Mouse (Mus musculus) kidney, adult 2 months (tissue): ENCODE data around the gene Dnaaf3.

ENCODE experiments used
- CTCF ChIP-seq: fragments of 200-500 bp; conservative IDR thresholded peaks from 2 replicates; pipeline ENCODE4 v1.5.1; 2011; ENCODE audit warnings: low read depth, mild to moderate bottlenecking, control low read depth, low read length, moderate library complexity, mixed read lengths; ENCODE audit not compliant: insufficient read depth, insufficient read length
- POLR2A ChIP-seq: fragments of 200-500 bp; IDR thresholded peaks from one replicate; pipeline ENCODE4 v1.6.1; 2011; ENCODE audit warnings: low read depth, low read length, control low read depth

- TF ChIP-seq CTCF (no peak), POLR2A (no peak)
Observed at GRCm38 (mm10) chr7:4491308-4491707, 40.9 kb downstream of the Dnaaf3 start.
